Mouse (Mus musculus): Measurements from ENCODE around the gene Olfr658.

The Olfr658 gene

DNA sequence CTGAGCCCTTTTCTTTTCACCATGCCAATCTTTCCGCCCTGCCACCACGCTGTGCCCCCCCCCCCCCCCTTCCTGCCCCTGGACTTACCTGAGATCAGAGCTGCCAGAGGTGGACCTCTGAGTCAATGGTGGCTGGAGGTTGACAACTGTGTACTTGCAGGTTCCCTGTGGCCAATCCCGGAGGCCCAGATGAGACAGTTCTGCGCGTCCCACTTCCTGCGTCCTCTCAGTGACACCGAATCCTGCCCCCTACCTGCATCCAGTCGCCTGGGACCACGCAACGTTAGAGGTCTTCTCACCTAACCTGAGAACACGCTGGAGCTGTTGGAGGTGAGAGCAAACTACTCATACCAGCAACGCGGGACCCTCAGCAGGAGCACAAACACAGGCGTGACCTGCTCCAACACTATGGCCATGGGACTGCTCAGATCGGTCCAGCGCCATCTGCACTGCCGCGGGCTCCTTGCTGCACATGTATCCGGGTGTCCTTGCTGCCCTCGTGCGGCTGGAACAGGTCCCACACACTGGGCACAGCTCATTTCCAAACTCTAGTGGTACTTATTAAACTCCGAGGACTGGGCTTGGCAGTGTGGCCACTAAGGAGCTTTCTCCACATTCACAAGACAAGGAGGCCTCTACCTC is at the start of gene Olfr658:
Olfr658 (minus strand) TSS at position 465 of the 642 bp plus-strand sequence.
- CTCF ChIA-PET = interaction anchor here (0.7 kb wide), 1 partner anchor 35 kb away, joined by 3 read pairs; no protein-coding TSS in a partner anchor

DNA sequence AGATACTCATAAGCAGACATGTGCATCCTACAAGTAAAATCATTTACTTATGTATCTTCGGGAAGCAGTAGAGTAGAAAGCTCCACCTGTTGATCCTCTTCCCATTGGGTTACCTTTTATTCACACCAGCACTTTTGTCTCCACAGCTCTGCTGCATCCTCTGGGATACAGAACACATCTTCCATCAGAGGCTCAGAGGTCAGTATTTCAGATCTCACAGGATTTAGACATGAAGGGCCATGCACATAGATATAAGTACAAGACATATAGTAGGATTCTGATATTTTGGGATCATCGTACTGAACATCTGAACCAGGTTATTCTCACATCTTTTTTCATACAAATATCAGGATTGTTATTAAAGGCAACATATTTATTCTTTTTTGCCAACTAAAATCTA is 39.1 kb upstream of the Olfr658 start, which contains the start of gene Olfr661:
Olfr661 (plus strand) TSS at position 301 of the 400 bp plus-strand sequence.
- CTCF ChIA-PET = interaction anchor here (0.6 kb wide), 1 partner anchor 874 kb away, joined by 4 read pairs; no protein-coding TSS in a partner anchor

DNA sequence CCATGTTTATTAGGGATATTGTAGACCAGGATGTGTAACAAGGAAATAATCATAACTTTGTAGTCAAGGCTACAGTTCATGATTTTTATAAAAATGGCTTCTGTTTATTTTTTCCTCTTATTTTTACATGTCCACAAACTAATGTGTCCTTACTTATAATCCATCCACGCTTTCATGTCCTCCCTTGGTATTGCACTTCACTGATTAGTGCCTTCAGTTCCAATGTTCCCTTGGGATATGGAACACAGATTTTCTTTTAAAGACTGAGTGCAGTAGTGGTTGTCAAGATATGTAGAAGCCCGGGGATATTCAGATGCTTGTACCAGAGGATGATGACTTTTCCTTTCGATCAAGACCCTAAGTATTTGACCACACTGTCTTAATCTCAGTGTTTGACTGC is 19.3 kb upstream of the Olfr658 start, which contains the start of gene Olfr659:
Olfr659 (plus strand) TSS at position 301 of the 400 bp plus-strand sequence.
- CTCF ChIA-PET = no interaction called here

DNA sequence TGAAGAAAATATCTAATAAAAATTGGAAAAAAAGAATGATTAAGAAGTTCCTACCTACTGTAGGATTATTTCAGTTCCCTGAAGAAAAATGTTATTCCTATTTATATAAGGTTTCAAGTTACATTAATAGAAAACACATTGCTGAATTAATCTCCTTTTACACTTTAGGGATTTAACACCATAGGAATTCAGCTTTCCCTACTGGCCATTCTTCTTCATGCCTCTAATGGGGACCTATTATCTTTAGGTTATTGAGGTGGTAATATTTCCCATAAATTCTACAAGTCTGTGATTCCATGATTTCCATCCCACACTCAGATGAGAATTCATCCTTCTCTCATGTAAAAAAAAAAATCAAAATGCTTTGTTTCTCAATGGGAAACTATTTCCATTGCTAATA is 22.6 kb downstream of the Olfr658 start, which contains the start of gene Olfr657:
Olfr657 (plus strand) TSS at position 301 of the 400 bp plus-strand sequence.
- CTCF ChIA-PET = no interaction called here

DNA sequence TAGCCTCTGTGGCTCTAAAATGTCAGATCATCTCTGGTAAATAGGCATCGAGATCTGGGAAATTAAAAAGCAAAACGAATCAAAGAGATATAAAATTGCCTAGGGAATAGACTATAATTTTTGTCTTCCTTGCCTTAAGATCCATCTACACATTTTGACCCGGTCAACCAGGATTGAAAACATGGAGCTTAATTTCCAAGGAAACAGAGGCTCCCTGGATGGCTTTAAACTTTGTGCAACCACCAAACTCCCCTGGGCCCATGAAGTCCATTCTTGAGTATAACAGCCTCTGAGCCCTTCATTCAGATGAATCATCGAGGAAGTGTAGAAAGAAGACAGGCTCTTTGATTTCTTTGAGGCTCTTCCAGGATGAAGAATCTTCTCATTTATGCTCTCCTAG is 33.5 kb downstream of the Olfr658 start, which contains the start of gene Olfr656:
Olfr656 (plus strand) TSS at position 301 of the 400 bp plus-strand sequence.
- CTCF ChIA-PET = no interaction called here

DNA sequence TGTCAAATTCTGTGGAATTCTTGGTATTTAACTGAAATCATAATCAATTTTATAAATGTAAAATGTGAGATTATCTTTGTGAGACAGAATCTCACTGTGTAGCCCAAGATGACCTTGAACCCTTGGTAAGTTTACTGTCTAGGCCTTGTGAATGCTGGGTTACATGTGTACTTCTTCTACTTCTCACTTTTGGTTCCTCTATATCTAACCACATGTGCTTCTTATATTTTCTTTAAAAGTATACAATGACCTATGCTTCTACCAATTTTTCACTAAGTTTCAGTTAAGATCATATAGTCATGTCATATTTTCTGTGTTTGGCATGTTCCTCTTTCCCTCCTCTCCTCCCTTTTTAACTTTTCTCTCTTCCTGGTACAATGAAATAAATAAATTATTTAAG is 42.4 kb downstream of the Olfr658 start:
- CTCF ChIA-PET = no interaction called here

DNA sequence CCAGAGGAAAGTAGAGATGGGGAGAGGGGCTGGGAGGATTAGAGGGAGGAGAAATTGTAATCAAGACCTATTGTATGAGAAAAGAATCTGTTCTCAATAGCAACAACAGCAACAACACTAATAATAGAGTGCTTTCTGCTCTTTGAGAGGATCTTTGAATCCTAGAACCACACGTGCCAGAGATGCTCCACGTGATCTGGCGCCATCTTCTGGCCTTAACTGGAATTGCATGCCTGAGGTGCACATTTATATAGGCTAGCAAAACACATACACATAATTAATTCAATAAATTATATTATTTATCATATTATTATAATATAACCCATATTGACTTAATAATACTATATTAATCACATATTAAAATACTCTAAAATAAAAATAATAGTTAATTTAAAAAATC is 43.9 kb downstream of the Olfr658 start:
- CTCF ChIA-PET = no interaction called here

DNA sequence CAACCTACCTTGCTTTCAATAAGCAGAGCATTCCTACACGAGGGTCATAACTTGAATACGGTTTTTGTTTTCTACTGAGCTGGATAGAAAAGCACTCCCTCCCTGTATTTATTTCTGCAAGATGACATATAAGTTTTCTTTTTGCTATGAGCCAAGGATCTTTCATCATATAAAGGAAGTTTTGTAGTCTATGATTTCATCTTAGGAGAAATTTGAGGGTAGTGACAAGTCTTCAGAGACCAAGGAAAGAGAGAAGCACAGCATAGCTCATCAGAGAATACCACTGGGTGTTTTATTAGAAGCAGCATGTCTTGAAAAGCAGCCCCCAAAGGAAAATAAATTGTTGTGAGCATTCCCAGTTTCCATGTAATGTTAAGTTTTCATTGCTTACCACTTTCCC is 45.4 kb downstream of the Olfr658 start, which contains the start of gene Olfr655:
Olfr655 (minus strand) TSS at position 101 of the 400 bp plus-strand sequence.
- CTCF ChIA-PET = no interaction called here

Data from spleen, embryonic (tissue).